Mouse (Mus musculus): ENCODE data around the gene Coq5.
A peak's percentile ranks its signal among the peaks of the same experiment; 100 is the strongest.

The Coq5 gene

DNA sequence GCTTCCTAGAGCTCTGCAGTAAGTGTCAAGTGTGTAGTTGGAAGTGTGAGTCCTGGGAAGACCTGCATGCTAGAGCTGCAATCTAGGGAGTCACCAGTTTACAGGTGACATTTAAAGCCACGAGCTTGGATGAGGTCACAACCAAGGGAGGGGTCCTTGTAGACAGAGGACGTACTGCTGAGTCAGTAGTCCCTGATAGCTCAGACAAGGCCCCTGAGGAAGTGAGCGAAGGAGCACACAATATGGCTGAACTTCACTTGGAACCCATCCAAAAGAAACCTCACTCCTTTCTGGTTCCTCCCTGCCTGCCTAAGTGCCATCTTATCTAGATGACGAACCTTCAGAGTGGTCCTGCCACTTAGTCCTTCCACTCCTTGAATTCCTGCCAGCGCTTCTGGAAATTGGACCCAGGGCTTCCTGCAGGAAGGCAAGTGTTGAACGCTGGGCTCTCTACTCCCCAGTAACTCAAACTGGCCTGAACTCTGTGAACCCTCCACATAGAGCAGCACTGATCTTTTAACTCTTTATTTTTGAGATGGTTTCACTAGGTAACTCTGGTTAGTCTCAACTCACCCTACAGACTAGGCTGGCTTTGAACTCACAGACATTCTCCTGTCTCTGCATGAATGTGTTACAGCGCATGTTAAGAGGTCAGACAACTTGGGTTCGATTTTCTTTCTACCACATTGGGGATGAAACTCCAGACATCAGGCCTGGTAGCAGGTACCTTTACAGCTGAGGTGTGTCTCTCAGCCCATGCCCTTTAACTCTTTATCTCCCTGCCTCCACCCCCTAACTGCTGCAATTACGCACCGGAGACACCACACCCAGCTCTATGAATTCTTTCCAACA lies 33.6 kb downstream of the Coq5 start:
- no peak for DNase-seq

DNA sequence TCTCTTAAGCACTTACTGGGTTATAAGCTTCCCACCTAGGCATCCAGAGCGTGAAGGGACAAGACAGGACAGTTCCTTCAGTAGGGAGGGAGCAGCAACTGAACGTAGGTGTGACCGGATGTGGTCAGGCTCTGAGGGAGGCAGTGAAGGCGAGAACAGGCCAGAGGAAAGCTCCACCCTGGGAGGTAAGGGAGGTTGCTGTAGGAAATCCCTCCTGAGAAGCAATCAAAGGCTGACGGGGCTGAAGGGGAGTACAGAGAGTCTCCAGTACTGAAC lies 34.1 kb downstream of the Coq5 start:
- no peak for DNase-seq

DNA sequence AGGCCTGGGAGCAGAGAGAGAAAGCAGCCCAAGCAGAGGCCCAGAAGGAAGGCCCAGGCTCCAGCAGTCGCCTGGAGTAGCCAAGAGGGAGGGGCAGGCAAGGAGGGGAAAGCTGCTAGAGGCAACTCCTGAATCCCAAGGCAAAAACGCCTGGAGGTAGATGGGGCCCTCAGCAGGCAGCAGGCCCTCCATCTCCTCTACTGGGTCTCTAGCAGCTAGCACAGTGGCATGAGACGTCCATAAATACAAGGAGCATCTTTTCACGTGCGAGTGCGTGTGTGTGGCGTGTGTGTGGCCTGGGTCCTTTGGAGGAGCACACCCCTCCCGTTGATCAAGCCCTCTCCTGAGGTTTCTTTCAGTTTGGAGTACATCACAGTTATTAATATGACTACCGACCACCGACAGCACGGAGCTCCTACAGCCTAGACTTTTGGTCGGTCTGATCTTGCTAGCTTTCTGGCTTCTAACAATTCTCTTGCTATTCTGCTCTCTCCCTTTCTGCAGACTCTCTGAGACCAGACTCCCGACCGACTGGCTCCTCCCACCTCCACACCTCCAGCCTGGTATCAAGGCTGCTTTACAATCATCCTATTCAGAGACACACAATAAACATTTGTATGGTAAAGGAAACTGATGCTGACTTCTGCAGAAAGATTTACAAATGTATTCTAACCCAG lies 37.6 kb downstream of the Coq5 start:
- no peak for DNase-seq

DNA sequence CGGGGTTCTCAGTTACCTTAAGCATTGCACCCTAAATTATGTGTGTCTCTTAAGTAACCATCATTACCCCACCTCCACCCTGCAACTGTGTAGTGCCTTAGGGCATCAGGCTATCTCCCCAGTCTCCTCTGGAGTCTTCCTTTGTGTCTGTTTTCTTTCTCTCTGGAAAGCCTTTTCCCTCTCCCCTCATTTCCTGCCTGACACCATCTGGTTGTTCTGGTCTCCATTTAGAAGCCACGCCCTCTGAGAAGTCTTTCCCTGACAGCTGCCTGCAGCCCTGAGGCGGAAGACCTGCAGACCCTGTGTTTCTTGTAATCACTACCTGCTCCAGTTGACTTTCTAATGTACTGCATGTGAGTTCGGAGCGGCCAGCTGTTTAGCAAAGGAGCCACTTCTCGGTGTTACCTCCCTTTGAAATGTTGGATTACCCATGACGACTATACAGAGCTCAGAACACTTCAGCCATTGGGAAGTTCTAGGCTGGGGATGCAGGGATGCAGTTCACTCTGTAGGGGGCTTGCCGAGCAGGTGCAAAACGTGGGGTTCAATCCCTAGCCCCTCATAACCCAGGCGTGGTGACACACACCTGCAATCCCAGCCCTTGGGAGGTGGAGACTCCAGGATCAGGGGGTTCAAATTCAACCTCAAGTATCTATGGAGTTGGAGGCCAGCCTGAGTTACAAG lies 38.3 kb downstream of the Coq5 start:
- DNase-seq = peak; percentile 94

DNA sequence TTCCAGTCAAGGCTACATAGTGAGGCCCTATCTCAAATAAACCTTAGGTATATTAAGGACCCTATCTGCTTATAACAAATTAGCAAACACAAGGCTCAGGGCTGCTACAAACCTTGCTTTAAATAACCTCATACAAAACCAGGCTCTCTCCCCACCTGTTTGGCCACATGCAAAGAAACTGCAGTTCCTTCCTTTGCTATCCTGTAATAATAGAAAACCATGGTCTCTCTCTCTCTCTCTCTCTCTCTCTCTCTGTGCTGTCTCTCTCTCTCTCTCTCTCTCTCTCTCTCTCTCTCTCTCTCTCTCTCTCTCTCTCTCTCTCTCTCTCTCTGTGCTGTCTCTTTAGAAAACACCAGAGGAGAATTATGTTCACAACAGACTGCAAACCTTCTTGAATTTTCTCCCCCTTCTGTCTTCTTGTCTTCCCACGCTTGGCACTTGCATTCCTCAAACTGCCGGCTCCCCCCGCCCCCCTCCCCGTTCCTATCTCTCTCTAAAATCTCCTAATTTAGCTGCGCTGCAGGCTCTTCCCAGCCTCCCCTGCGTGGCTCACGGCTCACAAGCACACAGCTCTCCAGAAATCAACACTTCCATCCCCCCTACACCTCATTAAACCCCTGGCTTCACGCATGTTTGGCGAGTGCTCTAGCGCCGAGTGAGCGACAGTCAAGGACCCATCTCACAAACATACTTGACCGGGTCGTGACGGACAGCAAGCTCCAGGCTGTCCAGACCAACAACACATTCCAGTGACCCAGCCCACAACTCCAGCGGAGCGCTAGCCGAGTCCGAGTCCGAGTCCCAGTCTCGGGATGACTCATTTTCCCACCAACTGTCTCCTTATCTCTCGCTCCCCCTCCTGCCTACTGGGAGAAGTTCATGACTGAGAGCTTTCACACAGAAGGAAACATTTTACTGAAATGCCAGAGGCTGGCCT lies 39.8 kb downstream of the Coq5 start:
- DNase-seq = peak; percentile 98

DNA sequence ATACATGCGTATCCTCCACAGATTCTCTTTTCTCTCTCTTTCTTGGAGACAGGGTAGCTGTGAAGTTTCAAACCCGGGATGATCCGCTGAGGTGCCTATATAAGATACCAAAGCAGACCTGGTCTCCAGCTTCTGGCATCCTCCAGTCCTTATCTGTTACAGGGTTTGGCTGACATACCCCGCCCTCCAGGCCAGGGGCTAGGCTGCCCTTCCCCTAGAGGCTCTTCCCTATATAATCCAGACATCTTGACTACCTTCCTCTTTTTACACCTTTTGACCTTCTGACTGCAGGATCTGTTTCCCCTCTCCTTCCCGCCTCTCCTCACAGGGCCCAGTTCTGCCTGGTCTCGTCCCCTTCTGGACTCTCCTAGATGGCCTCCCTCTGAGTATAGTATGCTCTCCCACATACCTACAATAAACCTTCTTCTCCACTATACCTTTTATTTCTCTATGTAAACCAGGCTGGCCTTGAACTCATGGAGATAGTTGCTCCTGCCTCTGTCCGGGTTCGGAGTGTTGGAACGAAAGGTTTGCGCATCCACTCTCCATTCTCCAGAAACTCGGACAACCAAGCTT lies 46.9 kb downstream of the Coq5 start:
- DNase-seq = no peak

DNA sequence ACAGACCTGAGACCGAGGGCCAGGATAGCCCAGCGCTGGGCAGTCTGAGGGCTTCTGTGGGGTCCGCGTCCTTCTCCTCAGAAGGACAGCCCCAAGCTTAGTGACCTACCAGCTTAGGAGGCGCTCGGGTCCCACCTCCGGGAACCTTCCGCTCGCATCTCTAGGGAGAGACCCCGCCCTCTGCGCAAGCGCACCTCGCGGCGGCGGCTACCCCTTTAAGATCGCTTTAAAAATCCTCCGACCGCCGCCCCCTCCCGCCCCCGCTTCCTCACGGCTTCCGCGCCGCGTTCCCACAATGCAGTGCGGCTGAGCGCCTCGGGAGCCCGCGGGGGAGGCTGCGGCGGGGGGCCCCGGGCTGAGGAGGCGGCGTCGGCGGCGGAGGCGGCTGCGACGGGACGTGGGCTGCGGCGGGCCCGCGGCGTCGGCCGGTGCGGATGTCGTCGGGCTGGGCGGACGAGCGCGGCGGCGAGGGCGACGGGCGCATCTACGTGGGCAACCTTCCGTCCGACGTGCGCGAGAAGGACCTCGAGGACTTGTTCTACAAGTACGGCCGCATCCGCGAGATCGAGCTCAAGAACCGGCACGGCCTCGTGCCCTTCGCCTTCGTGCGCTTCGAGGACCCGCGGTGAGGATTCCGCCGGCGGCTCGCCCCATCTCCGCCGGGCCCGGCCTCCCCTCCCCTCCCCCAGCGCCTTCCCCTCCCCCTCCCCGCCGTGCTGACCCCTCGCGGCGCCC lies 47.6 kb downstream of the Coq5 start, which contains the start of gene Srsf9:
Srsf9 (plus strand) TSS at position 303 of the 735 bp plus-strand sequence.
- DNase-seq = peak; percentile 100

DNA sequence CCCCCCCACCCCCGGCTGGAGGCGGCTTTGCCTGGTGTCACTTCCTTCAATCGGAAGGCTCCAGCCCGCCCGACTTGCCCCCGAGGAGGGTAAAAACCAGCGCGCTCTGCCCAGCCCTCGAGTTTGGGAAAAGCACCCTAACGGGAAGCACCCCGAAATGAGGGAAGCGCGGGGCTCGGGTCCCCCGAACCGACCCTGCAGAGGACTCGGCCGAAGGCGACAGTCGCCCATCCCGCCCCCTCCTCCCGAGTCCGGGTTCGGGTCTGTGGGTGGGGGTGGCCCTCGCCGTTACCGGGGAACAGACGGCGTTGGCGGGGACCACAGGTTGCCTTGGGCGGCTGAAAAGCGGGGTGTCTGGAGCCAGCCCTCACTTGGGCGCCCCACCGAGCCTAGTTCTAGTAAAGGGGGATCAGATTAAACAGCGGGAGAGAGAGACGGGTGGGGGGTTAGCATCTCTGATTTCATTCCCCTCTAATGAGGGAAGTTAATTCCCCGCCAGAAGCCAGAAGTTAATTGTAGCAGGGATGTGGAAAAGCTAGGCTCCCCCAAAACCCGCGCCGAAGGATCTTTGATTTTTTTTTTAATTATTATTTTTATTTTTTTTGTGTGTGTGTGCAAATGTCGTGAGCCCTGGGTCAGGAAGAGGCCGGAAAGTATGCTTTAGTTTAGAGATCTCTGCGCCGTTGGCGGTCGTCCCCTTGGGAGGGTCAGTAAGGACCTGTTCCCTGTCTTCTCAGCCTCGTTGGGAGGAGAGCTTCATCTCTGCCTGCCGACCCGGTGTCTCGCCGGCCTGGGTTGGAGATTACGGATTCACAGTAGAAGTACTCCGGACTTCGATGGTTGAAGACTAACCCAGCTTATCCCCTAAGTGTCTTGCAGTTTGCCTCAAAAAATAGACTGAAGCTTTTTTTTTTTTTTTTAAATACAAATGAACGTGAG lies 48.4 kb downstream of the Coq5 start:
- DNase-seq = peak; percentile 95

DNA sequence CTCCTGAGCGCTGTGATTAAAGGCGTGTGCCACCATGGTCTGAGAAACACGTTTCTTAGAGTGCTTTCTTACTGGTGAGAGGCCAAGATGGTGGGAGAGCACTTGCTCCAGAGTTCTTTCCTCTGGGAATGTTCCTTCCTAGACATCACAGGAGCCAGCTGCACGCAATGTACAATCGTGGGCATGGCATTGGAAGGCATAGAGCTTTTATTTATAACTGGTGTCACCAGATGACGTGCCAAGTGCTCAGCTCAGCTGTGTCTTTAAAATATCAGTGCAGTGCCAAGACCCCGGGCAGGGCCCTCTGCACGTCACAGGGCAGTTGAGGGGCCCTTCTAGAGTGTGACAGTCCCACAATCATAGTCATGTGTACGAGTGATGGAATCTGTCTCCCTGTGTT lies 51.5 kb downstream of the Coq5 start:
- peak; percentile 93 for DNase-seq

DNA sequence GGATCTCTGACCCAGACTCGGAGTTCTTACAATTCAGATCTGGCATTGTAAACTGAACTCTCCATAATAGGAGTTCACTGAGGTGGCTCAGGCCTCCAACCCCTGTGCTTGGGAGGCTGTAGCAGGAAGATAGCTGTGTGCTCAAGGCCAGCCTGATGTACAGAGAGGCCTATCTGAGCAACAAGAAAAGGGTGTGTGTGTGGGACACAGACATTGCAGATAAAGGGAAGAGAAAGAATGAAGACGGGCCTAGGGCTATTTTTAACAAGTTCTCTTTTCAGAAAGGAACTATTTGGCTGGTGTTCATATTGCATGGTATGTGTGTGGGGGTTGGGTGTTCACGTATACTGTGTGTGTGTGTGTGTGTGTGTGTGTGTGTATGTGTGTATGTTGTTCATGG lies 54.2 kb downstream of the Coq5 start:
- DNase-seq = no peak

DNA sequence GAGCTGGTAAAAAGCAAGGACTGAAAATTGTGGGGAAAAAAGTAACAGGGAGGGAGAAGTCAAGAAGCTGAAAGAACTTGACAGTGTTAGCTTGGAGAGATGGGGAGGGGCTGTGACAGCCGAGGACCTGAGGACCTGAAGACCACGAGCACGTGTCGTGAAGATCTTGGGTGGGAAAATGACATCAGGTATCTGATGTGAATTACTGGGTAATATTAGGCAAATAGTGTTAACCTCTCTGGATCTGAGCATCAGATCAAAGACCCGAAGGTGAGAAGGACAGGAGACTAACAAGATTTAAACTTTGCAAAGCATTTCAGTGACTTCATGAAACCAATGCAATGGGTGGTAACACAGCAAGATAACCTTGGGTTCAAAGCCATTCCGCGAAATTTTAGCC lies 60.5 kb downstream of the Coq5 start:
- DNase-seq = no peak

DNA sequence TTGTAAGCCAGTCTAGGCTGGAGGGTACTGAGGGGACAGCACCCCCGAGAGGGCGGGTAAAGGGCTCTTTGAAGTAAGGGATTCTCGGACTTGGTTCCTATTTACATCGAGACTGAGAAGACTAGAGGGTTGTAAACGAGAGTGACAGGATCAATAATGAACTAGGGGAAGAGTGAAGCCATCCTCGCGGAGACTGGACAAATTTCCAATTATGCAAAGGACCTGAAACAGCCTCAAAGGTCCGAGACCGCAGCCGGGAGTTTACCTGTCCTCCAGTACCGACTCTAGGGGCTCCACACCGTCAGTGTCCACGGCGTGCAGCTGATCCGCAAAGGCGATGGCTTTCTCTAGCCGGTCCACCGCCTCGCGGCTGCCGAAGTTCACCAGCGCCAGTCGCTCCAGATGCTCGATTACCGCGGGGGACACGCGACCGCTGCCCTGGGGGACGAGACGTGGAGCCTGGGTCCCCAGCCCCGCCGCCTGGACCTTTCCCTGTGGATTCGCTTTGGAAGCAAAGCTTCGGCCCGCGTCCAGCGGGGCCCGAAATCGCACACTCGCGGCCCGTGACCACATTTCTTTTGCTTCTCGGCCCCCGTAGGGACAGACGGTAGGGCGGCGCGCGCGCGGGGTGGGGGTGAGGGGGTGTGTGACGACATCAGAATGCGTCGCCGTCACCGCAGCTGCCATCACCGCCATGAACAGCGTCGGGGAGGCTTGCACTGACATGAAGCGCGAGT lies 61.3 kb downstream of the Coq5 start, which contains the start of the genes Gatc and Triap1:
Gatc (minus strand) TSS at position 602 of the 737 bp plus-strand sequence.
Triap1 (plus strand) TSS at position 649 of the 737 bp plus-strand sequence.
- DNase-seq = peak; percentile 99

DNA sequence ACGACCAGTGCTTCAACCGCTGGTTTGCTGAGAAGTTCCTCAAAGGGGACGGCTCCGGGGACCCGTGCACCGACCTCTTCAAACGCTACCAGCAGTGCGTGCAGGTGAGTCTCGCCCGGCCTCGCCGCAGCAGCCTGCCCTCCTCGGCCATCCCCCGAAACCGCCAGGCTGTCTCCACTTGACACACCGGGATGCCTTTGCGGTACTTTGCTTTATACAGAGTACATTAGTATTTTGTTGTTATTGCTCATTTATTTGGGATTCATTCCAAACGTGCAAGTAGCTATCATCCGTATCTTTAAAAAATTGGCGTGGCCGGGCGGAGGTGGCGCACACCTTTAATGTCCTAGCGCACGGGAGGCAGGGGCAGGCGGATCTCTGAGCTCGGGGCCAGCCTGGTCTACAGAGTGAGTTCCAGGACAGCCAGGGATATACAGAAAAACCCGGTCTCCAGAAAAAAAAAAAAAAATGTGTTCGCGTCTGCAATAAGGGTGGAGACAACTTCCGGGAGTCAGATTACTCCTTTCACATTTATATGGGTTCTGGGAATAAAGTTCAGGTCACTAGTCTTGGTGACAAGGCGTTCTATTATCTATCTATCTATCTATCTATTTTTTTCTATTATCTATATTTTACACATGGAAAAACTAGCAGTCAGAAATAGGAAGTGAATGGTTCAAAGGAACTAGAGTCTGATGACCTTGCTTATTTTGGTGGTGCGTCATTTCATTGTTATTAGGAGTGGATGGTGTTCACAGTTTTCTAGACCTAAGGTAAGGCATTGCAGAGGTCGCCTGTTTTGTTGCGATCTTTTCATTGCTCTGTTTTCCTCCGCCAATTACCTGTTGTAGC lies 62.1 kb downstream of the Coq5 start:
- DNase-seq = no peak

Data from heart, adult 11 months (tissue).